Mouse (Mus musculus): ENCODE results near the gene Ppp2r5a.

DNA sequence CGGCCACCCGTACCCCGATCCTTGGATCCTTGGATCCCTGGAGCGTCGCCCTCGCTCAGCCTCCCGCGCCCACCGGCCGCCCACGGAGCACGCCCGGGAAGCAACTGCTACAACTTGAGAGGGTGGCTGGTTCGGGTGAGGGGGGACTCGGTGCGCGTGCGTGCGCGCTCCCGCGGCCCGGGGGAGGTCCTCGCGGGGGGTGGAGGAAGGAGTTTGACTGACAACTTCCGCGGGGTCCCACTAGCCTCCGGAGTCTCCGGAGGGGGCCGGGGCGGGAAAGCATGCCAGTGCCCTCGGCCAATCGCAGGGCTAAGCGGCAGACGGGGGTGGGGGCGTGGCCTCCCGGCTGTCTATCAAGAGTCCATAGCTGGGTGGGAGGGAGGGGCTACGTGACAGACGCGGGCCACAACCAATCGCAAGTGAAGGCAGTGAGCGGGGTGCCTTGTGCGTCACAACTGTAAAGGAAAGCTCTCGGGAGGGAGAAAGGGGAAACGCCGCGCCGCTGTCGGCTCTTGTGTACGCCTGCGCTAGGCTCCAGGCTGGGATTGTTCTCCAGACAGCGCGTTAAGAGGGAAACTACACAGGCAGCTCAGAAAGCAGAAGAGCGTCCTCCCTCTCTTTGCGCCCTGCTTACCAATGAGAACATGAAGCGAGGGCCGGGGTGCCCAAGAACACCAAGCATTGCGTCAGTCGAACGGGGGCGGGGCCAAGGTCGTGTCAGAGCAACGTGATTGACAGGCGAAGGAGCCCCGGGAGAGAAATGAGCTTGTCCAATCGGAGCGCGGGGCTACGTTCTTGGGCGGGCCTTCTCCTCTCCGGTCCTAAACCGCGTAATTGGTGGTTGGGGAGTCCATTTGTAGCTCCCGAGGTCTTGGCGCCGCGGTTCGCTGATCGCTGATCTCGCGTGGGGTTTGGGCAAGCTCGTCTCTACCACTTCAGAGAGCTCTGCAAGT, 5.9 kb downstream of the Ppp2r5a start:
- no peak for TF ChIP-seq CTCF (IDR thresholded peaks at IDR 0.05; ENCODE audit: low read depth)
- TF ChIP-seq EP300 (IDR thresholded peaks at IDR 0.05; ENCODE audit: low read depth) = no peak
